Mouse (Mus musculus) neural tube, embryonic 11.5 days (tissue): Measurements from ENCODE around the gene Tmem126a. TPM values are rescaled to one million over a fixed set of nuclear protein-coding genes. Genes with fewer than 3 reads are reported as not detected.
A peak's percentile ranks its signal among the peaks of the same experiment; 100 is the strongest.

ENCODE experiments used
- ATAC-seq: fragments of 200-750 bp; cut with Nextera tagmentation; 2 replicates; pipeline ENCODE4 v1.8.0; 2017; ENCODE audit warnings: moderate number of reproducible peaks, mild to moderate bottlenecking, moderate TSS enrichment, moderate library complexity; ENCODE audit not compliant: insufficient read depth, low FRiP score, low TSS enrichment
- DNase-seq: peaks from one replicate; pipeline ENCODE4 v3.0.0-alpha.2; 2015; ENCODE audit warnings: low spot score
- H3K27ac ChIP-seq: fragments of 300-500 bp; sonication (generic); 2 replicates; pipeline ENCODE4 v1.5.1; 2014; ENCODE audit warnings: low read depth, mild to moderate bottlenecking, low read length
- H3K27me3 ChIP-seq: fragments of 300-500 bp; sonication (generic); 2 replicates; pipeline ENCODE4 v1.6.1; 2014; ENCODE audit warnings: mild to moderate bottlenecking, low read length, mixed read lengths; ENCODE audit not compliant: control insufficient read depth, insufficient read depth
- H3K36me3 ChIP-seq: fragments of 300-500 bp; sonication (generic); 2 replicates; pipeline ENCODE4 v1.6.1; 2014; ENCODE audit warnings: mild to moderate bottlenecking, low read length, moderate library complexity, mixed read lengths; ENCODE audit not compliant: control insufficient read depth, insufficient read depth
- H3K4me1 ChIP-seq: fragments of 300-500 bp; sonication (generic); 2 replicates; pipeline ENCODE4 v1.6.1; 2014; ENCODE audit warnings: low read length, mixed read lengths; ENCODE audit not compliant: control insufficient read depth, insufficient read depth
- H3K4me2 ChIP-seq: fragments of 300-500 bp; sonication (generic); 2 replicates; pipeline ENCODE4 v1.6.1; 2014; ENCODE audit warnings: low read depth, mild to moderate bottlenecking, moderate library complexity
- H3K4me3 ChIP-seq: fragments of 300-500 bp; sonication (generic); 2 replicates; pipeline ENCODE4 v1.5.1; 2014; ENCODE audit warnings: low read depth, low read length
- H3K9ac ChIP-seq: fragments of 300-500 bp; sonication (generic); 2 replicates; pipeline ENCODE4 v1.6.1; 2014; ENCODE audit warnings: mild to moderate bottlenecking, low read length
- H3K9me3 ChIP-seq: fragments of 300-500 bp; sonication (generic); 2 replicates; pipeline ENCODE4 v1.6.1; 2016; ENCODE audit warnings: low read length; ENCODE audit not compliant: control insufficient read depth
- WGBS: fragments of 180-500 bp; shearing (Covaris S2); extraction: QIAGEN DNeasy Blood & Tissue Kit; methylation state at CpG from one replicate; pipeline ENCODE4 v1.1.7; 2014; 5-methylcytosine and 5-hydroxymethylcytosine counted together
- polyA plus RNA-seq: library from polyadenylated mRNA; unstranded; fragments of >200 nt; fragmentation: Nextera tagmentation; extraction: Ambion mirVana; gene quantifications from 2 replicates; pipeline ENCODE4 v1.2.1, GENCODE M21; 2014

Gene Tmem126a
- polyA plus RNA-seq, 1 experiment from 2014 or later = 111 TPM

- ATAC-seq = no peak
- Histone ChIP-seq H3K27ac (no peak overlapping the region), H3K9ac (peak overlapping the region; percentile 32; the same call in 1 of the 2 replicates), H3K4me3 (peak overlapping the region; percentile 26; the same call in 1 of the 2 replicates), H3K9me3 (no peaks in the 10 kb centered on the region), H3K36me3 (no peaks in the 10 kb centered on the region), H3K4me1 (no peaks in the 10 kb centered on the region), H3K27me3 (no peaks in the 10 kb centered on the region), H3K4me2 (peak overlapping the region; percentile 59)
- DNase-seq = no peak
- 66% methylated on average over 9 of the region's 9 CpGs for WGBS
Observed at GRCm38 (mm10) chr7:90427006-90427405, 30.0 kb downstream of the Tmem126a start.

GRCm38 (mm10) chr7:90426020-90427001 lies 30.7 kb downstream of the Tmem126a start, which contains the start of gene Ccdc89:
Gene Ccdc89 (plus strand): TSS chr7:90426577.
- no peak within 1 kb of the TSS for H3K27ac ChIP-seq
- no peaks in the 10 kb centered on the region for H3K4me1 ChIP-seq
- H3K27me3 ChIP-seq = no peaks in the 10 kb centered on the region
- peak; percentile 100 for ATAC-seq
- peak; percentile 81 for DNase-seq
- 23% methylated on average over 29 of the region's 29 CpGs for WGBS
- peak within 1 kb of the TSS; percentile 59 for H3K4me2 ChIP-seq
- H3K9me3 ChIP-seq = no peaks in the 10 kb centered on the region
- peak within 1 kb of the TSS; percentile 32 for H3K9ac ChIP-seq
- H3K36me3 ChIP-seq = no peaks in the 10 kb centered on the region
- H3K4me3 ChIP-seq = peak within 1 kb of the TSS; percentile 26

GRCm38 (mm10) chr7:90409934-90410333 lies 47.1 kb downstream of the Tmem126a start:
- ATAC-seq (no peak), DNase-seq (peak; percentile 57)
- WGBS = 46% methylated on average over 3 of the region's 3 CpGs

More at GRCm38 (mm10) chr7:90409934-90410333, 47.1 kb downstream of the Tmem126a start:
- no peaks in the 10 kb centered on the region for H3K27me3 ChIP-seq
- no peak overlapping the region for H3K9ac ChIP-seq
- no peaks in the 10 kb centered on the region for H3K36me3 ChIP-seq
- no peak overlapping the region for H3K4me3 ChIP-seq
- H3K9me3 ChIP-seq = no peaks in the 10 kb centered on the region
- no peaks in the 10 kb centered on the region for H3K4me1 ChIP-seq
- no peak overlapping the region for H3K27ac ChIP-seq
- H3K4me2 ChIP-seq = no peak overlapping the region

Other genes with a start within 250 kb of the Tmem126a start
- not detected in 2 replicates for gene Ccdc83, start 191.5 kb downstream of the Tmem126a start, polyA plus RNA-seq
- gene Sytl2, start 155.0 kb downstream of the Tmem126a start, polyA plus RNA-seq = 9.0 and 9.3 TPM in 2 replicates
- gene Ccdc89, start 30.7 kb downstream of the Tmem126a start, polyA plus RNA-seq = 2.4 and 3.0 TPM in 2 replicates
- 40.8 and 45.1 TPM in 2 replicates for gene Crebzf, start 14.5 kb downstream of the Tmem126a start, polyA plus RNA-seq
- 41.8 and 43.3 TPM in 2 replicates for gene Tmem126b, start 18.8 kb upstream of the Tmem126a start, polyA plus RNA-seq
- 5.1 and 6.2 TPM in 2 replicates for gene Dlg2, start 19.4 kb upstream of the Tmem126a start, polyA plus RNA-seq